Mouse (Mus musculus) small intestine, adult 2 months (tissue): ENCODE measurements around the gene Steap3.

Experiments
- CTCF ChIP-seq: fragments of 200-500 bp; IDR thresholded peaks from 2 replicates; pipeline ENCODE4 v1.5.1; 2012; ENCODE audit warnings: low read depth, mild to moderate bottlenecking, control low read depth, inconsistent platforms, low read length, moderate library complexity, mixed read lengths; ENCODE audit not compliant: insufficient replicate concordance, insufficient read length; ENCODE audit errors: extremely low read depth
- POLR2A ChIP-seq: fragments of 200-500 bp; IDR thresholded peaks from 2 replicates; pipeline ENCODE4 v1.6.1; 2012; ENCODE audit warnings: low read depth, mild to moderate bottlenecking, control low read depth, inconsistent platforms, low read length, moderate library complexity

DNA sequence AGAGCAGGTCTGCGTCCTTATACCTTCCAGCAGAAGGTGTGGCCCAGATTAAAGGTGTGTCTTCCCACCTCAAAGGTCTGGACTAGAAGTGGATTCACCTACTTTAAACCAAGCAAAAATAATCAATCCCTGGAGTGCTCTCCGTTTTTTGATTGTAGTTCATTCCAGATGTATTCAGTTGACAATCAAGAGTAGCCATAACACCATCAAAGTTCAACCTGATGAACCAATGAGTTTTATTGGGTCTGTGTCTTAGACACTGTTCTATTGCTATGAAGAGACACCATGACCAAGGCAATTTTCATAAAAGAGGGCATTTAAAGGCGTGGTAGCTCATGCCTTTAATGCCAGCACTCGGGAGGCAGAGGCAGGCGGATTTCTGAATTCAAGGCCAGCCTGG is at the start of gene Steap3:
- TF ChIP-seq CTCF (no peak), POLR2A (no peak)
